Mouse (Mus musculus): ENCODE results near the gene Cdrt4.

DNA sequence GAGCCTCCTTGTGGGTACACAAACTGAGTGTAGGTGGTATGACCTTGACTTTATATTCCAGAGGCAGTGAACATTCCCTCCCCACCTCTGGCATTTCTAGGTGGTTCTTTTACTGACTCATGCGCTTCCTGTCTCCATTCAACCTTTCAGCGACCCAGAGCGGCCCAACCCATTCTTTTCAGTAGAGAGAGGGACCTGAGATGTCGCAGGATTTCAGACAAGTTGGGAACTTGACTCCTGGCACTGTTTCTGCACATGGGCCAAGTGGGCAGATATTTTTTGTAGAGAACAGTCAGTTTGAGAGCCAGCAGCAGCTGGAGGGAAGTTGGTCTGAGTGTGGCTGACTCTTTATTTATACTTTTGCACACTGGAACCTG is 45.5 kb downstream of the Cdrt4 start:
- TF ChIP-seq POLR2A (IDR thresholded peaks at IDR 0.05; ENCODE audit: control insufficient read depth, extremely low read depth, insufficient read depth, low read length, poor library complexity) = no peak
- TF ChIP-seq CTCF (IDR thresholded peaks at IDR 0.05; ENCODE audit: borderline replicate concordance, control insufficient read depth, extremely low read depth, insufficient read depth, low read length, poor library complexity) = no peak

Data from thymus, adult 2 months (tissue).